Mouse (Mus musculus): ENCODE measurements around the gene Trpv2. TPM values are rescaled to one million over a fixed set of nuclear protein-coding genes. Genes with fewer than 3 reads are reported as not detected.

Trpv2 gene
- total and polyA plus RNA-seq, 3 experiments = 22.5 to 67.3 (median 48.4) TPM

- H3K4me1 ChIP-seq (ENCODE audit: insufficient read depth, low read depth, low read length) = peaks cover 21% of the 10 kb centered on the region
- DNase-seq (ENCODE audit: low spot score) (no peak), ATAC-seq (ENCODE audit: extremely low read depth, insufficient number of reproducible peaks, low FRiP score, poor library complexity, severe bottlenecking) (no peak)
- no peaks in the 10 kb centered on the region for H3K27me3 ChIP-seq (ENCODE audit: insufficient read depth, low read length)
- H3K9me3 ChIP-seq (replicated peaks) = no peaks in the 10 kb centered on the region
- TF ChIP-seq GATA1 (IDR thresholded peaks at IDR 0.05; ENCODE audit: borderline replicate concordance, low read length) (no peak), TAL1 (conservative IDR thresholded peaks at IDR 0.05; ENCODE audit: low read depth, low read length) (no peak), POLR2AphosphoS5 (IDR thresholded peaks at IDR 0.05; ENCODE audit: insufficient replicate concordance, low read depth, low read length) (no peak), GATA2 (IDR thresholded peaks at IDR 0.05; ENCODE audit: borderline replicate concordance, low read depth, low read length) (no peak), CTCF (IDR thresholded peaks at IDR 0.05; ENCODE audit: low read depth, low read length) (no peak)
- H3K36me3 ChIP-seq (replicated peaks) = peaks cover 96% of the 10 kb centered on the region
- no peak overlapping the region for H3K4me3 ChIP-seq (ENCODE audit: low read depth, low read length)
Measured at GRCm38 (mm10) chr11:62591026-62591425, 16.7 kb downstream of the Trpv2 start.

GRCm38 (mm10) chr11:62591904-62592575, 17.8 kb downstream of the Trpv2 start:
- no peak for ATAC-seq (ENCODE audit: extremely low read depth, insufficient number of reproducible peaks, low FRiP score, poor library complexity, severe bottlenecking)
- H3K9me3 ChIP-seq (replicated peaks) = no peaks in the 10 kb centered on the region
- no peak for DNase-seq (ENCODE audit: low spot score)
- TF ChIP-seq GATA1 (IDR thresholded peaks at IDR 0.05; ENCODE audit: borderline replicate concordance, low read length) (no peak), POLR2AphosphoS5 (IDR thresholded peaks at IDR 0.05; ENCODE audit: insufficient replicate concordance, low read depth, low read length) (no peak), CTCF (IDR thresholded peaks at IDR 0.05; ENCODE audit: low read depth, low read length) (no peak), TAL1 (conservative IDR thresholded peaks at IDR 0.05; ENCODE audit: low read depth, low read length) (no peak), GATA2 (IDR thresholded peaks at IDR 0.05; ENCODE audit: borderline replicate concordance, low read depth, low read length) (no peak)
- peaks cover 95% of the 10 kb centered on the region for H3K36me3 ChIP-seq (replicated peaks)
- no peaks in the 10 kb centered on the region for H3K27me3 ChIP-seq (ENCODE audit: insufficient read depth, low read length)
- H3K4me3 ChIP-seq (ENCODE audit: low read depth, low read length) = no peak overlapping the region
- peaks cover 24% of the 10 kb centered on the region for H3K4me1 ChIP-seq (ENCODE audit: insufficient read depth, low read depth, low read length)

GRCm38 (mm10) chr11:62598571-62598970, 24.3 kb downstream of the Trpv2 start:
- Histone ChIP-seq H3K36me3 (replicated peaks) (peaks cover 85% of the 10 kb centered on the region), H3K9me3 (replicated peaks) (no peaks in the 10 kb centered on the region)
- no peak for DNase-seq (ENCODE audit: low spot score)

GRCm38 (mm10) chr11:62601732-62602618, 27.7 kb downstream of the Trpv2 start:
- Histone ChIP-seq H3K4me1 (ENCODE audit: insufficient read depth, low read depth, low read length) (peaks cover 55% of the 10 kb centered on the region), H3K36me3 (replicated peaks) (peaks cover 88% of the 10 kb centered on the region), H3K27me3 (ENCODE audit: insufficient read depth, low read length) (no peaks in the 10 kb centered on the region), H3K4me3 (ENCODE audit: low read depth, low read length) (peak overlapping the region; percentile 90), H3K9me3 (replicated peaks) (no peaks in the 10 kb centered on the region)
- DNase-seq (ENCODE audit: low spot score) (no peak), ATAC-seq (ENCODE audit: extremely low read depth, insufficient number of reproducible peaks, low FRiP score, poor library complexity, severe bottlenecking) (no peak)
- TF ChIP-seq GATA1 (IDR thresholded peaks at IDR 0.05; ENCODE audit: borderline replicate concordance, low read length) (no peak), CTCF (IDR thresholded peaks at IDR 0.05; ENCODE audit: low read depth, low read length) (no peak), TAL1 (conservative IDR thresholded peaks at IDR 0.05; ENCODE audit: low read depth, low read length) (no peak), POLR2AphosphoS5 (IDR thresholded peaks at IDR 0.05; ENCODE audit: insufficient replicate concordance, low read depth, low read length) (no peak), GATA2 (IDR thresholded peaks at IDR 0.05; ENCODE audit: borderline replicate concordance, low read depth, low read length) (no peak)

More at GRCm38 (mm10) chr11:62598571-62598970, 24.3 kb downstream of the Trpv2 start:
- Histone ChIP-seq H3K4me1 (ENCODE audit: insufficient read depth, low read depth, low read length) (peaks cover 31% of the 10 kb centered on the region), H3K27me3 (ENCODE audit: insufficient read depth, low read length) (no peaks in the 10 kb centered on the region), H3K4me3 (ENCODE audit: low read depth, low read length) (no peak overlapping the region)
- TF ChIP-seq CTCF (IDR thresholded peaks at IDR 0.05; ENCODE audit: low read depth, low read length) (no peak), TAL1 (conservative IDR thresholded peaks at IDR 0.05; ENCODE audit: low read depth, low read length) (no peak), GATA2 (IDR thresholded peaks at IDR 0.05; ENCODE audit: borderline replicate concordance, low read depth, low read length) (no peak), POLR2AphosphoS5 (IDR thresholded peaks at IDR 0.05; ENCODE audit: insufficient replicate concordance, low read depth, low read length) (no peak), GATA1 (IDR thresholded peaks at IDR 0.05; ENCODE audit: borderline replicate concordance, low read length) (no peak)
- ATAC-seq (ENCODE audit: extremely low read depth, insufficient number of reproducible peaks, low FRiP score, poor library complexity, severe bottlenecking) = no peak

GRCm38 (mm10) chr11:62602619-62603311, 28.5 kb downstream of the Trpv2 start:
- DNase-seq (ENCODE audit: low spot score) (peak; percentile 83), ATAC-seq (ENCODE audit: extremely low read depth, insufficient number of reproducible peaks, low FRiP score, poor library complexity, severe bottlenecking) (peak; percentile 71)
- H3K4me1 ChIP-seq (ENCODE audit: insufficient read depth, low read depth, low read length) = peaks cover 54% of the 10 kb centered on the region
- H3K36me3 ChIP-seq (replicated peaks) = peaks cover 90% of the 10 kb centered on the region
- H3K27me3 ChIP-seq (ENCODE audit: insufficient read depth, low read length) = no peaks in the 10 kb centered on the region
- TF ChIP-seq GATA2 (IDR thresholded peaks at IDR 0.05; ENCODE audit: borderline replicate concordance, low read depth, low read length) = no peak
- no peak for TF ChIP-seq TAL1 (conservative IDR thresholded peaks at IDR 0.05; ENCODE audit: low read depth, low read length)
- TF ChIP-seq CTCF (IDR thresholded peaks at IDR 0.05; ENCODE audit: low read depth, low read length) = no peak
- TF ChIP-seq POLR2AphosphoS5 (IDR thresholded peaks at IDR 0.05; ENCODE audit: insufficient replicate concordance, low read depth, low read length) = peak; percentile 98
- TF ChIP-seq GATA1 (IDR thresholded peaks at IDR 0.05; ENCODE audit: borderline replicate concordance, low read length) = no peak
- H3K9me3 ChIP-seq (replicated peaks) = no peaks in the 10 kb centered on the region
- peak overlapping the region; percentile 90 for H3K4me3 ChIP-seq (ENCODE audit: low read depth, low read length)
